Mouse (Mus musculus) megakaryocyte, embryonic 14.5 days (primary cell): ENCODE data around the gene Hspb2.

ENCODE experiments used
- FLI1 ChIP-seq: IDR thresholded peaks from 2 replicates; pipeline ENCODE4 v1.6.1; 2012; ENCODE audit warnings: low read length, inconsistent platforms, mixed read lengths
- GATA1 ChIP-seq: IDR thresholded peaks from 3 replicates; pipeline ENCODE4 v1.6.1; 2012; ENCODE audit warnings: mixed read lengths, low read length, inconsistent platforms, borderline replicate concordance

DNA sequence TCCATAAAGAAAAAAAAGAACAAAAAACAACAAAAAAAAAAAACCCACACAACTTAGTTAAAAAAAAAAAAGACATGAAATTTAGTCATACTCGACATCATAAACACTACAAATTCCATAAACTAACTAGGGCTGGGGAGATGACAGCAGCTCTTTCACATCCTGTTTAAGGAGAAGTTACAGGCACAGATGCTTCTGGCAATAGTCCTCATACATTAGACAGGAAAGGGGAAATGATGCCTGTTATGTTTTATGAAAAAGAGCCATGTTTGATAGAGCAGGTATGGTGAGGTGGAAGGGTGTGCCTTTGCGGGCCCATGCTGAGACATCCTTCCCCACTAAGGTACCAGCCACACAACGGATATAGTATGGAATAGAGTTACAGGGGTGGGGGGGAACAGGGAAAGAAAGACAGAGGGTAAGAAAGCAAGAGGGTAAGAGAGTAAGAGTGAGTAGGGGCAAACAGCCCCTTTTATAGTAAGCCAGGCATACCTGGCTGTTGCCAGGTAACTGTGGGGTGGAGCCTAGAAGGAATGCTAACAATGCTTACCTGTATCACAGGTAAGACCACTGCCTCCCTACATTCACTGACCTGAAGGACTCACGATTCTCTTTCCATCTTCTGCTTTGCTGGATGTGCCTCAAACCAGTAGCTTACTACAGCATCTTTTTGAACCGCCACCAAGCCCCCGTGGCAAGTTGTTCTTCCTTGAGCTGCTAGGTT, 9.5 kb upstream of the Hspb2 start:
- no peak for TF ChIP-seq GATA1
- no peak for TF ChIP-seq FLI1
